Mouse (Mus musculus): ENCODE measurements around the gene Pcgf2.

GRCm38 (mm10) chr11:97689861-97690260 lies 10.4 kb downstream of the Pcgf2 start:
- TF ChIP-seq TAL1 (IDR thresholded peaks at IDR 0.05; ENCODE audit: low read length) (no peak), GATA1 (IDR thresholded peaks at IDR 0.05; ENCODE audit: low read length) (no peak)

Data from erythroblast, embryonic 14.5 days (primary cell).